Mouse (Mus musculus) liver, postnatal 0 days (tissue): ENCODE results near the gene Arl8a.

Experiments
- CTCF ChIP-seq: sonication (generic); IDR thresholded peaks from 2 replicates; pipeline ENCODE4 v1.5.1; 2016; ENCODE audit warnings: antibody characterized with exemption, low read depth
- EP300 ChIP-seq: IDR thresholded peaks from 2 replicates; pipeline ENCODE4 v1.6.1; 2016; ENCODE audit warnings: antibody characterized with exemption, low read depth, mild to moderate bottlenecking

GRCm38 (mm10) chr1:135182975-135183374, 36.4 kb downstream of the Arl8a start:
- TF ChIP-seq EP300 (no peak), CTCF (no peak)
